Mouse (Mus musculus): ENCODE measurements around the gene Schip1.

DNA sequence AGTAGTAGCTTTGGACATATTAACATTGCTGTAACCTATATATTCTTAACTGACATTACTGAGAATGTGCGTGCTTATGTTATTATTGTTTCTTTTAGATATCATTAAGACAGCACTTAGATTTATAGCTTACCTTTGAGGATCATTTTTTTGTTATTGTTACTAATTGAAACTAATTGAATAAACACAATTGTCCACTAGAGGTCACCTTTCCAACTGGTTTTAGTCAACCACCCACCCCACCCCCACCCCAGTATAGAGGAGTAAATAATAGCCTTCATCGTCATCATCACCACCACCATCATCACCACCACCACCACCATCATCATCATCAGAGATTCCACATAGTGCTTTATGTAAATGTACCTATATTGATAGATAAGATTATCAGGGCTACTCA is 498.2 kb downstream of the Schip1 start:
- TF ChIP-seq CTCF (conservative IDR thresholded peaks at IDR 0.05; ENCODE audit: insufficient read depth, insufficient read length, low read depth, low read length), result 0 out of 2 replicates have a peak, but pooled peaks have one; percentile 4
- TF ChIP-seq POLR2A (IDR thresholded peaks at IDR 0.05; ENCODE audit: low read depth, low read length), result no peak

Data from kidney, adult 2 months (tissue).